Mouse (Mus musculus): ENCODE results near the gene Igf2bp3. TPM values are rescaled to one million over a fixed set of nuclear protein-coding genes. Genes with fewer than 3 reads are reported as not detected.

Gene Igf2bp3
- polyA plus RNA-seq, 1 experiment from 2014 or later: 75.5 TPM

DNA sequence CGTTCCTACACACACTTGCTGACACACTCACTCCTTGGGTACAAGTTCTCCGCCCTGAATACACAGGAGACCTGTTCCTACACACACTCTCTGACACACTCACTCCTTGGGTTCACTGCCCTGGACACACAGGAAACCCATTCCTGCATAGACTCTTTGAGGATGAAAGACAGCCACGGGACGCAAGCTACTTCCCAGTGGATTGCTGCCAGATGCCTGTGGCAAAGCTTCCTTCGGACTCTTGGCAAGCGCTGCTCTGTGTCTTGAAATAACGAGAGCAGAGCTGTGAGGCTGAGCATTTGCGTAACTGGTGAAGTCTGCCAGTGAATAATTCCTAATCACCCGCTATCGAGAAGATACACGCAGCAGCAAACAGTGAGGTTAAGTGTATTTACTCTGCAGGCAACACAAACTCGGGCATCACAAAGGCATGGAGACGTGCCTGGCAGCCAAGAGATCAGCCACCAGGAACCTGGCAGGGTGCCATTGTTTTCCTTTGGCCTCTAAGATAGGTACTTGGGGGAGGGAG, 117.8 kb downstream of the Igf2bp3 start:
- peaks cover 18% of the 10 kb centered on the region for H3K4me1 ChIP-seq
- no peak overlapping the region for H3K4me3 ChIP-seq
- ATAC-seq (ENCODE audit: insufficient number of reproducible peaks, insufficient read depth, low FRiP score, low TSS enrichment, low read depth): no peak
- no peaks in the 10 kb centered on the region for H3K9me3 ChIP-seq
- H3K36me3 ChIP-seq: peaks cover 58% of the 10 kb centered on the region
- WGBS: 39% methylated on average over 13 of the region's 13 CpGs
- H3K9ac ChIP-seq: no peak overlapping the region; the same call in 1 of the 2 replicates
- H3K4me2 ChIP-seq: 0 out of 2 replicates have a peak overlapping the region, but pooled peaks have one; percentile 16
- H3K27me3 ChIP-seq: no peaks in the 10 kb centered on the region
- H3K27ac ChIP-seq: peak overlapping the region; percentile 67

DNA sequence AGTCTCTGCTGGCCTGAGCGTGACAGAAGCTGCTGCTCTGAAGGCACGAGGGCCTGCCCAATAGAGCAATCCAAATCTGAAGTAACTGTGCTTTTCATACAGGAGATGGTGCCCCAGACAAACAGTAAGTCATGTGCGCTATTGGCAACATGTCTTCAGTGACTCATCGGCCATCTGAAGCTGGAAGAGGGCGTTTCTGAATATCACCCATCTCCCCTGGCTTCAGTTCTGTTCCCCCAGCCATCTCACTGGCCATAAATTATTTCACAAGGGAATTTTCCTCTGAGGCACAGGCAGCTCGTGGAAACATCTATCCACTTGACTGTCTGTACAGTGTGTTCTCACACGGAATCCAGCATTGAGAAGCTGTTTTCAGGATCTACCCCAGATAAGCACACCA, 118.3 kb downstream of the Igf2bp3 start:
- Histone ChIP-seq H3K27me3 (no peaks in the 10 kb centered on the region), H3K4me2 (no peak overlapping the region), H3K27ac (peak overlapping the region; percentile 67), H3K4me3 (no peak overlapping the region), H3K36me3 (peaks cover 62% of the 10 kb centered on the region), H3K9ac (no peak overlapping the region), H3K4me1 (peaks cover 18% of the 10 kb centered on the region), H3K9me3 (no peaks in the 10 kb centered on the region)
- ATAC-seq (ENCODE audit: insufficient number of reproducible peaks, insufficient read depth, low FRiP score, low TSS enrichment, low read depth): no peak
- 88% methylated on average over 7 of the region's 7 CpGs for WGBS

DNA sequence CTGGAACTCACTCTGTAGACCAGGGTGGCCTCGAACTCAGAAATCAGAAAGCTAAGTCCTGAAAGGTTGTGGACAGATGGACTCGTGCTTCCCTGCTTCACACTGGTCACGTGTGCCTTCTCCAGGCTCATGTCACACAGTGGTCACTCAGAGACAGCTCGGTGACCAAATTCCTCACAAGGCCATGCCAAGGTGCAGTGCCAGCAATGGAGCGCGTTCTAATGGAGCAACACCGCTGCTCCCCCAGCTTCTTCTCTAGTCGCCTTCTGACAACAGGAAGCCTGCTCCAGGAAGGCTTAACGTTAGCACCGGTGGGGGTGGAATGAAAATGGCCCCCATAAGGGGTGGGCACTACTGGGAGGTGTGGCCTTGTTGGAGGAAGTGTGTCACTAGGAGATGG, 119.8 kb downstream of the Igf2bp3 start:
- 89% methylated on average over 10 of the region's 10 CpGs for WGBS
- Histone ChIP-seq H3K36me3 (peaks cover 66% of the 10 kb centered on the region), H3K4me3 (no peak overlapping the region), H3K4me1 (peaks cover 18% of the 10 kb centered on the region), H3K27me3 (no peaks in the 10 kb centered on the region), H3K27ac (no peak overlapping the region), H3K9ac (no peak overlapping the region), H3K4me2 (no peak overlapping the region), H3K9me3 (no peaks in the 10 kb centered on the region)
- no peak for ATAC-seq (ENCODE audit: insufficient number of reproducible peaks, insufficient read depth, low FRiP score, low TSS enrichment, low read depth)

- Histone ChIP-seq H3K4me2 (no peak overlapping the region), H3K27ac (no peak overlapping the region), H3K36me3 (peaks cover 46% of the 10 kb centered on the region), H3K4me3 (no peak overlapping the region), H3K9ac (no peak overlapping the region), H3K4me1 (no peaks in the 10 kb centered on the region), H3K9me3 (no peaks in the 10 kb centered on the region), H3K27me3 (no peaks in the 10 kb centered on the region)
- no peak for ATAC-seq (ENCODE audit: insufficient number of reproducible peaks, insufficient read depth, low FRiP score, low TSS enrichment, low read depth)
- WGBS: 92% methylated on average over 4 of the region's 4 CpGs
Observed at GRCm38 (mm10) chr6:49083008-49083407, 131.7 kb downstream of the Igf2bp3 start.

GRCm38 (mm10) chr6:49079313-49079712, 135.4 kb downstream of the Igf2bp3 start:
- Histone ChIP-seq H3K9ac (no peak overlapping the region), H3K4me2 (no peak overlapping the region), H3K4me1 (peaks cover 12% of the 10 kb centered on the region), H3K36me3 (peaks cover 17% of the 10 kb centered on the region), H3K9me3 (no peaks in the 10 kb centered on the region), H3K4me3 (no peak overlapping the region), H3K27ac (no peak overlapping the region), H3K27me3 (no peaks in the 10 kb centered on the region)
- 83% methylated on average over 1 of the region's 1 CpGs for WGBS
- ATAC-seq (ENCODE audit: insufficient number of reproducible peaks, insufficient read depth, low FRiP score, low TSS enrichment, low read depth): no peak

DNA sequence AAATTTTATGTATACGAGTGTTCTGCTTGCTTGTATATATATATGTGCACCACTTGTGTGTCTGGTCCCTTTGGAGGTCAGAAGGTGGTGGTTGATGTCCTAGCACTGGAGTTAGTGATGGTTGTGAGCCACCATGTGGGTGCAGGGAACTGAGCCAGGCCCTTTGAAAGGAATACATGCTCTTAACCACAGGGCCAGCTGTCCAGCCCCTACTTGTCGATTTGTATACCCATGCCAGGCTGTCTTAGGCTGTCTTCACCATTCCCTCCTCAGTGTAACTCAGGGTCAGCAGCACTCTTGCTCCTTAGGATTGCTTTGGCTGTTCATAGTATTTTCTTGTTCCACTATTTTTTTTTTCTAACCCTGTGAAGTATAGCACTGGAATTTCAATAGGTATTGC, 136.9 kb downstream of the Igf2bp3 start:
- WGBS: 87% methylated on average over 2 of the region's 2 CpGs
- H3K4me1 ChIP-seq: peaks cover 16% of the 10 kb centered on the region
- no peaks in the 10 kb centered on the region for H3K9me3 ChIP-seq
- H3K9ac ChIP-seq: no peak overlapping the region
- 0 out of 2 replicates have a peak, but pooled peaks cover 4% of the 10 kb centered on the region for H3K36me3 ChIP-seq
- H3K27ac ChIP-seq: no peak overlapping the region
- H3K4me3 ChIP-seq: no peak overlapping the region
- no peak overlapping the region for H3K4me2 ChIP-seq
- ATAC-seq (ENCODE audit: insufficient number of reproducible peaks, insufficient read depth, low FRiP score, low TSS enrichment, low read depth): no peak
- no peaks in the 10 kb centered on the region for H3K27me3 ChIP-seq

- peak; percentile 63 for ATAC-seq (ENCODE audit: insufficient number of reproducible peaks, insufficient read depth, low FRiP score, low TSS enrichment, low read depth)
- H3K36me3 ChIP-seq: 0 out of 2 replicates have a peak, but pooled peaks cover 4% of the 10 kb centered on the region
- H3K9me3 ChIP-seq: no peaks in the 10 kb centered on the region
- peak overlapping the region; percentile 89 for H3K4me2 ChIP-seq
- H3K27ac ChIP-seq: peak overlapping the region; percentile 78
- under 1% methylated on average over 19 of the region's 19 CpGs for WGBS
- no peaks in the 10 kb centered on the region for H3K27me3 ChIP-seq
- peak overlapping the region; percentile 97 for H3K9ac ChIP-seq
- peaks cover 16% of the 10 kb centered on the region for H3K4me1 ChIP-seq
- peak overlapping the region; percentile 100 for H3K4me3 ChIP-seq
Observed at GRCm38 (mm10) chr6:49074117-49074490, 140.7 kb downstream of the Igf2bp3 start.

GRCm38 (mm10) chr6:49073304-49074116, 141.2 kb downstream of the Igf2bp3 start, which contains the start of gene Malsu1:
Gene Malsu1, plus strand, starts transcription at chr6:49073795.
- H3K4me1 ChIP-seq: peaks cover 16% of the 10 kb centered on the region
- H3K4me2 ChIP-seq: peak within 1 kb of the TSS; percentile 89
- H3K9me3 ChIP-seq: no peaks in the 10 kb centered on the region
- H3K4me3 ChIP-seq: peak within 1 kb of the TSS; percentile 100
- H3K9ac ChIP-seq: peak within 1 kb of the TSS; percentile 97
- ATAC-seq (ENCODE audit: insufficient number of reproducible peaks, insufficient read depth, low FRiP score, low TSS enrichment, low read depth): peak; percentile 88
- H3K36me3 ChIP-seq: 0 out of 2 replicates have a peak, but pooled peaks cover 1% of the 10 kb centered on the region
- WGBS: under 1% methylated on average over 49 of the region's 49 CpGs
- H3K27me3 ChIP-seq: no peaks in the 10 kb centered on the region
- peak within 1 kb of the TSS; percentile 78 for H3K27ac ChIP-seq

- Histone ChIP-seq H3K36me3 (no peaks in the 10 kb centered on the region), H3K27ac (no peak overlapping the region), H3K4me2 (no peak overlapping the region), H3K9me3 (no peaks in the 10 kb centered on the region), H3K27me3 (no peaks in the 10 kb centered on the region), H3K4me1 (0 out of 2 replicates have a peak, but pooled peaks cover 3% of the 10 kb centered on the region), H3K9ac (no peak overlapping the region), H3K4me3 (no peak overlapping the region)
- 34% methylated on average over 4 of the region's 4 CpGs for WGBS
- ATAC-seq (ENCODE audit: insufficient number of reproducible peaks, insufficient read depth, low FRiP score, low TSS enrichment, low read depth): no peak
Observed at GRCm38 (mm10) chr6:49068361-49068760, 146.4 kb downstream of the Igf2bp3 start.

GRCm38 (mm10) chr6:49057053-49058021, 157.4 kb downstream of the Igf2bp3 start:
- 37% methylated on average over 8 of the region's 8 CpGs for WGBS
- Histone ChIP-seq H3K4me1 (peaks cover 5% of the 10 kb centered on the region), H3K4me2 (no peak overlapping the region), H3K4me3 (no peak overlapping the region), H3K9ac (no peak overlapping the region), H3K27me3 (no peaks in the 10 kb centered on the region), H3K36me3 (no peaks in the 10 kb centered on the region), H3K27ac (no peak overlapping the region), H3K9me3 (no peaks in the 10 kb centered on the region)
- no peak for ATAC-seq (ENCODE audit: insufficient number of reproducible peaks, insufficient read depth, low FRiP score, low TSS enrichment, low read depth)

DNA sequence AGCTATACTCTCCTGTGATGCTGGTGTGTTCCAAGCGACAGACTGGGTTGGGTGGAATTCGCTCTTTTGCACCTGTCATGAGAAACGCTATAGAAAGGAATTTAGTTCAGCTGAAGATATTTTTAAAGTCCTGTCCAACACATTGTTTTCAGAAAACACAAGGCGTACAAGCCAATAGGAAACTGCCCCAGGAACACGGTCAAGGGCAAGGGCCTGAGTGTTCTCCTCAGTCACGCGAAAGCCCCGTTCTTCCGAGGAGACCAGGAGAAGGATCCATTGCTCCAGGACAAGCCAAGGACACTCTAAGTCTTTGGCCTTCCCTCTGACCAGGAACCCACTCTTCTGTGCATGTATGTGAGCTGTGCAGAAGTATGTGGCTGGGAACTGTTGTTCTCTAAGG, 158.7 kb downstream of the Igf2bp3 start:
- Histone ChIP-seq H3K4me2 (no peak overlapping the region), H3K4me1 (peaks cover 5% of the 10 kb centered on the region), H3K9ac (no peak overlapping the region), H3K4me3 (no peak overlapping the region), H3K27me3 (peaks cover 6% of the 10 kb centered on the region), H3K27ac (no peak overlapping the region), H3K36me3 (no peaks in the 10 kb centered on the region), H3K9me3 (no peaks in the 10 kb centered on the region)
- WGBS: 81% methylated on average over 9 of the region's 9 CpGs
- ATAC-seq (ENCODE audit: insufficient number of reproducible peaks, insufficient read depth, low FRiP score, low TSS enrichment, low read depth): no peak
